Mouse (Mus musculus) neural tube, embryonic 14.5 days (tissue): Measurements from ENCODE around the gene Amotl1. TPM values are rescaled to one million over a fixed set of nuclear protein-coding genes. Genes with fewer than 3 reads are reported as not detected.

Source experiments
- ATAC-seq: fragments of 200-750 bp; cut with Nextera tagmentation; 2 replicates; pipeline ENCODE4 v1.8.0; 2017; ENCODE audit warnings: low read depth, mild to moderate bottlenecking, moderate TSS enrichment, moderate library complexity
- H3K27ac ChIP-seq: fragments of 300-500 bp; sonication (generic); 2 replicates; pipeline ENCODE4 v1.5.1; 2014; ENCODE audit warnings: low read depth, mild to moderate bottlenecking, control low read depth, low read length, moderate library complexity, mixed read lengths
- H3K27me3 ChIP-seq: fragments of 300-500 bp; sonication (generic); 2 replicates; pipeline ENCODE4 v1.6.1; 2014; ENCODE audit warnings: low read length; ENCODE audit not compliant: control insufficient read depth, insufficient read depth
- H3K36me3 ChIP-seq: fragments of 300-500 bp; sonication (generic); 2 replicates; pipeline ENCODE4 v1.6.1; 2014; ENCODE audit warnings: low read length, mixed read lengths; ENCODE audit not compliant: control insufficient read depth, insufficient read depth
- H3K4me1 ChIP-seq: fragments of 300-500 bp; sonication (generic); 2 replicates; pipeline ENCODE4 v1.6.1; 2014; ENCODE audit warnings: low read length; ENCODE audit not compliant: control insufficient read depth, insufficient read depth
- H3K4me2 ChIP-seq: fragments of 300-500 bp; sonication (generic); 2 replicates; pipeline ENCODE4 v1.6.1; 2014; ENCODE audit warnings: mild to moderate bottlenecking, low read depth, low read length, control low read depth
- H3K4me3 ChIP-seq: fragments of 300-500 bp; sonication (generic); 2 replicates; pipeline ENCODE4 v1.5.1; 2014; ENCODE audit warnings: low read depth, low read length, control low read depth, mixed read lengths
- H3K9ac ChIP-seq: fragments of 300-500 bp; sonication (generic); replicated peaks from 2 replicates; pipeline ENCODE4 v1.6.1; 2014; ENCODE audit warnings: low read depth, mild to moderate bottlenecking, control low read depth, low read length, mixed read lengths
- H3K9me3 ChIP-seq: fragments of 300-500 bp; sonication (generic); 2 replicates; pipeline ENCODE4 v1.6.1; 2016; ENCODE audit warnings: low read length; ENCODE audit not compliant: control insufficient read depth
- WGBS: fragments of 180-500 bp; shearing (Covaris S2); extraction: QIAGEN DNeasy Blood & Tissue Kit; methylation state at CpG from one replicate; pipeline ENCODE4 v1.1.7; 2014; 5-methylcytosine and 5-hydroxymethylcytosine counted together
- polyA plus RNA-seq: library from polyadenylated mRNA; unstranded; fragments of >200 nt; fragmentation: Nextera tagmentation; extraction: Ambion mirVana; gene quantifications from 2 replicates; pipeline ENCODE4 v1.2.1, GENCODE M21; 2014

Amotl1 gene
- polyA plus RNA-seq, 1 experiment from 2014 or later = 8.2 TPM

DNA sequence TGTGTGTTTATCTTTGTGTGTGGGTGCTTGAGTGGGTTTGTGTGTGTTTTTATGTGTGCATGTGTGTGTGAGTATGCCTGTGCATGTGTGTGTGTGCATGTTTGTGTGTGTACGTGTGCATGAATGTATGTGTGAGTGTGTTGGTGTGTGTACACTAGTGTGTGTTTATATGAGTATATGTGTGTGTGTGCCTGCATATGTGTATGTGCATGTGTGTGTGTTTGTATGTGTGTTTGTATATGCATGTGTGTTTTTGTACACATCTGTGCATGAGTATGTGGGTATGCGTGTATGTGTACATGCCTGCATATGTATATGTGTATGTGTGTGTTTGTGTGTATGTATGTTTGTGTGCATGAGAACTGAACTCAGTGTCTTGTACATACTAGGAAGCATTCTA, 46.7 kb downstream of the Amotl1 start:
- ATAC-seq = no peak
- Histone ChIP-seq H3K36me3 (0 out of 2 replicates have a peak, but pooled peaks cover 1% of the 10 kb centered on the region), H3K4me3 (no peak overlapping the region), H3K4me2 (no peak overlapping the region), H3K27ac (no peak overlapping the region), H3K27me3 (no peaks in the 10 kb centered on the region), H3K9me3 (no peaks in the 10 kb centered on the region), H3K4me1 (no peaks in the 10 kb centered on the region), H3K9ac (no peak overlapping the region)
- 91% methylated on average over 2 of the region's 2 CpGs for WGBS

DNA sequence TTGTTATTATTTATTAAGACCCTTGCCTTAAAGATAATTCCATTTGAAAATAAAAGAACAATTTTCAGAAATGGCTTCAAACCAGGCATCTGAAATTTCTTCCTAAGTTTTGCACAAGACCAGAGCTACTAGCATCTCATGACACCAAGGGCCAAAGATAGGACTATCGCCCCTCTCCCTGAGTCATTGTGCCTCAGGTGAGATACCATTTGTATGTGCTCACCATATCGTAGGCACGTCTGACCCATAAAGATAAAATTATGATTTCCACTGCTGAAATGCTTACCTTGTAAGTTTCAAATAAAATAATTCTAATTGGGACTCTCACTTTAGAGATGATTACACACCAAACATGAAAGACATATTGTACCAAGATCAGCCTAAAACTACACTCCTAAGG, 47.4 kb downstream of the Amotl1 start:
- no peak for ATAC-seq
- WGBS = 91% methylated on average over 3 of the region's 3 CpGs

DNA sequence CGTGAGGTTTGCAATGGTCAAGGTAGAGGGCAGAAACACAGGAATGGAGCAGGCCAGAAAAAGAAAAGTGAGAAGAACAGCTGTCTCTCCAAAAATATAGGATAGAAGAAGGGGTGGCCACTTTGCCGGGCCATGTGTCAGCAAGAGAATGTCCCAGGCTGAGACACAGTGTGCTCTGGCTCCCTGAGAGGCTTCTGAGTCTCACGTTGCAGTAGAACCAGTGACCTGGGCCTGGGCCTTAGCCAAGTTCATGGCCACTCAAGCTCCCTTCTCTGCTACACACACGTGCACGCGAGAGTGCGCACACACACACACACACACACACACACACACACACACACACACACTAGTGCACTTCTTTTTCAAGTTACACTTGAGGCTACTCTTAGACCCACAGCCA, 48.0 kb downstream of the Amotl1 start:
- no peak overlapping the region for H3K4me3 ChIP-seq
- no peaks in the 10 kb centered on the region for H3K27me3 ChIP-seq
- WGBS = 93% methylated on average over 7 of the region's 7 CpGs
- H3K36me3 ChIP-seq = peaks cover 8% of the 10 kb centered on the region
- no peak overlapping the region for H3K9ac ChIP-seq
- ATAC-seq = no peak
- no peak overlapping the region for H3K4me2 ChIP-seq
- H3K9me3 ChIP-seq = no peaks in the 10 kb centered on the region
- no peak overlapping the region for H3K27ac ChIP-seq
- no peaks in the 10 kb centered on the region for H3K4me1 ChIP-seq

More for the DNA sequence above, 47.4 kb downstream of the Amotl1 start:
- Histone ChIP-seq H3K4me3 (no peak overlapping the region), H3K4me2 (no peak overlapping the region), H3K4me1 (no peaks in the 10 kb centered on the region), H3K36me3 (peaks cover 8% of the 10 kb centered on the region), H3K27me3 (no peaks in the 10 kb centered on the region), H3K27ac (no peak overlapping the region), H3K9ac (no peak overlapping the region), H3K9me3 (no peaks in the 10 kb centered on the region)

DNA sequence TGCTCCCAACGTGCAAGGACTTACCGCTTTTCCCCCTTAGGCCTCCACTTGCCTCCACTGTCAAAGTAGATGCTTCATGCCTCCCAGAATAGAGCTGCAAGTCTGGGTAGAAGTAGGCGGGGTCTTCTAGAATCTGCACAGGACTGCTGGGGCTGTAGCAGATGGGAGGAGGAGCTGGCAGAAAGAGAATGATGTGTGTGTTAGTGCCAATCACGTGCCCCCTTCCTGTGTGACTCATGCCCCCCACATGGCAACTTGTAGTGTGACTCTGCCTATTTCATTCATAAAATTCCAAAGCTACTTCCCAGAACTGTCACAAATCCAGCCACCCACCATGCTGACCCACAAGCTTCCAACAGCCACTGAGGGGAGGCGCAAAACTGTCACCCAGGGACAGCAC, 48.4 kb downstream of the Amotl1 start:
- 89% methylated on average over 5 of the region's 5 CpGs for whole genome bisulfite sequencing
- H3K9ac ChIP-seq = no peak overlapping the region

DNA sequence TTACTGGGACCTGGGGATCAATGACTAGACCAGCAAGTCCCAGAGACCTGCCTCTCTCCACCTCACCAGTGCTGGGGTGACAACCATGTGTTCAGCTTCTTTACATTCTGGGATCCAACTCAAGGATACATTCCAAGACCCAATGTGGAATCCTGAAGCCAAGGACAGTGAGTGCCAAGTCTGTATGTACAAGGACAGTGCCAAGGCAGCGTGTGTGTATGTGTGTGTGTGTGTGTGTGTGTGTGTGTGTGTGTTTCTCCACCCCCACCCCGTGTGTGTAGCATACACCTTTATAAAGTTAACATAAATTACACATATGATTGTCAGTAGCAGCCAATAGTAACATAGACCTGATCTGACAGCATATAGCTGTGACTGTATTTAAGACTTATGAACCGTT, 49.0 kb downstream of the Amotl1 start:
- H3K27me3 ChIP-seq = no peaks in the 10 kb centered on the region
- no peak for ATAC-seq
- no peak overlapping the region for H3K4me3 ChIP-seq
- no peak overlapping the region for H3K27ac ChIP-seq
- no peaks in the 10 kb centered on the region for H3K9me3 ChIP-seq
- 91% methylated on average over 3 of the region's 3 CpGs for WGBS
- H3K4me1 ChIP-seq = no peaks in the 10 kb centered on the region
- H3K9ac ChIP-seq = no peak overlapping the region
- no peak overlapping the region for H3K4me2 ChIP-seq
- H3K36me3 ChIP-seq = peaks cover 8% of the 10 kb centered on the region

More for the DNA sequence above, 48.4 kb downstream of the Amotl1 start:
- Histone ChIP-seq H3K27ac (no peak overlapping the region), H3K9me3 (no peaks in the 10 kb centered on the region), H3K4me2 (no peak overlapping the region), H3K36me3 (peaks cover 8% of the 10 kb centered on the region), H3K4me1 (no peaks in the 10 kb centered on the region), H3K4me3 (no peak overlapping the region), H3K27me3 (no peaks in the 10 kb centered on the region)
- no peak for ATAC-seq

DNA sequence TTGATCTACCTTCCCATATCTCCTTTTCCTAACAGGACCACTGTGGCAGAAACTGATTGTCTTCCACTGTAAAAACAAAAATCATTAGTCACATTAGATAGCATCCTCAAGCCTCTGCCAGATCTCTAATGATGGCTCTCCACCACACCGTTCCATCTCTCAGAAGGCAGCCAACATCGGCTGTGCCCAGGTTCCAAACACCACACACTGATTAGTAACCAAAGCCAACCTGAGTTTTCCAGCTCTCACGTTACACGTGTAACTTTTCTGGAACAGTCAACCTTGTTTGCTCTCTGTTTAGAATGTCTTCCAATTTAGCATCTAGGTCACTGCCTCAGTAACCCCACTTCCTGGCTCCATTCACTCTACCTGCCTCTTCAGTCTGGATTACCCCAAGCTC, 51.0 kb downstream of the Amotl1 start:
- H3K4me2 ChIP-seq = no peak overlapping the region
- no peak overlapping the region for H3K27ac ChIP-seq
- no peaks in the 10 kb centered on the region for H3K9me3 ChIP-seq
- H3K36me3 ChIP-seq = peaks cover 8% of the 10 kb centered on the region
- no peaks in the 10 kb centered on the region for H3K27me3 ChIP-seq
- no peaks in the 10 kb centered on the region for H3K4me1 ChIP-seq
- no peak overlapping the region for H3K9ac ChIP-seq
- ATAC-seq = no peak
- no peak overlapping the region for H3K4me3 ChIP-seq
- WGBS = 96% methylated on average over 4 of the region's 4 CpGs

DNA sequence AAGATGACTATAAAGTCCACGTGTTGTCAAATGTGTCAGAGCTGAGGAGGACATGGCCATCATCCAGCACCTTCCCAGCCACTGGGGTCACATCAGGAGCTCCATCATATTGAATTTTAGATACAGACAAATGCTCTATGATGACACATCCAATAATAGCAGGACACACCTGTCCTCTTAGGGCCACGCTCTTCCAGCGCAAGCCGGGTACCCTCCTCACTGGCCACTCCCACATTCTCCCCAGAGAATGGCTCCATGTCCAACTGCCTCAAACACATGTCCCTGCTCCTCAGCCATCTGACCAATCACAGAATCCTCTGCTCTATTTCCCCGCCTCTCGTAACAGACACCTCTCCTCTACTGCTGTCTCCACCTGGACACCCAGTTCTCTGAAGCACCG, 54.2 kb downstream of the Amotl1 start:
- Histone ChIP-seq H3K27ac (no peak overlapping the region), H3K27me3 (no peaks in the 10 kb centered on the region), H3K4me3 (no peak overlapping the region), H3K9me3 (no peaks in the 10 kb centered on the region), H3K36me3 (peaks cover 8% of the 10 kb centered on the region), H3K4me1 (no peaks in the 10 kb centered on the region), H3K4me2 (no peak overlapping the region), H3K9ac (no peak overlapping the region)
- WGBS = 97% methylated on average over 7 of the region's 7 CpGs
- no peak for ATAC-seq

DNA sequence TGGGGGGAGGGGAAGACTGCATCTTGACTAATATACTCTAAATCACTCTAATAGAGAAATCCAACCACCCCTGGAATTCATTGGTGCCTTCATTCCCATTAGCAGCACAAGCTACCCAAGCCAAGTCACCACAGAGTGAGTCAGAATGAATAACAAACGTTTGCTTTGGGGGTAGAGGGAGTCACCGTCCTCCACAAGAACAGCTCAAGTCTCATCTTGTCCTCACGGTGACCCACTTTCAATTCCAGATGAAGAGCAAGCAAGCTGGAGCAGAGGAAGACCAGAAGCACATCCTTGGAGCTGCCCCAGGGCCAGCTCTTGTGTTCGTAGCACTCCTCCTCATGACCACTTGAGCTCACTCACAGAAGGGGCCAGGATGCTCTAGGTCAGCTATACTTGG, 56.2 kb downstream of the Amotl1 start:
- Histone ChIP-seq H3K27ac (no peak overlapping the region), H3K9ac (no peak overlapping the region), H3K27me3 (no peaks in the 10 kb centered on the region), H3K36me3 (peaks cover 8% of the 10 kb centered on the region), H3K4me2 (no peak overlapping the region), H3K9me3 (no peaks in the 10 kb centered on the region), H3K4me3 (no peak overlapping the region), H3K4me1 (no peaks in the 10 kb centered on the region)
- 80% methylated on average over 4 of the region's 4 CpGs for WGBS
- ATAC-seq = no peak

DNA sequence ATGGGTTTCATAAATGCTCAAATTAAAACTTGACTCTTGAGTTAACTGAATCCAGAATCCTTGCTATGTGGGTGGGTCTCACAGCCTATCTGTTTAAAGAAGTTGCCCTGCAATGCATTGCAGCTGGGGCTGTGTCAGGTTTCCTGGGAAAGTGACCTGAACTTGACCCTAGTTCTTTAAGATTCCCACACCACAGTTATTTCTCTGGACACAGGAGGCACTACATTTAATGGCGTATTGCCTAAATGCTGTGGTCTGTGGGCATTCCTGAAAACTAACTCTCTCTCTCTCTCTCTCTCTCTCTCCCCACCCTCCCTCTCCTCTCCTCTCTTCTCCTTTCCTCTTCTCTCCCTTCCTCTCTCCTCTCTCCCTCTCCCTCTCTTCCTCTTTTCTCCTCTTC, 59.2 kb downstream of the Amotl1 start:
- Histone ChIP-seq H3K27ac (no peak overlapping the region), H3K9ac (no peak overlapping the region), H3K27me3 (no peaks in the 10 kb centered on the region), H3K4me2 (no peak overlapping the region), H3K4me3 (no peak overlapping the region), H3K36me3 (0 out of 2 replicates have a peak, but pooled peaks cover 3% of the 10 kb centered on the region), H3K4me1 (no peaks in the 10 kb centered on the region), H3K9me3 (no peaks in the 10 kb centered on the region)
- WGBS = 12% methylated on average over 1 of the region's 1 CpGs
- ATAC-seq = no peak

DNA sequence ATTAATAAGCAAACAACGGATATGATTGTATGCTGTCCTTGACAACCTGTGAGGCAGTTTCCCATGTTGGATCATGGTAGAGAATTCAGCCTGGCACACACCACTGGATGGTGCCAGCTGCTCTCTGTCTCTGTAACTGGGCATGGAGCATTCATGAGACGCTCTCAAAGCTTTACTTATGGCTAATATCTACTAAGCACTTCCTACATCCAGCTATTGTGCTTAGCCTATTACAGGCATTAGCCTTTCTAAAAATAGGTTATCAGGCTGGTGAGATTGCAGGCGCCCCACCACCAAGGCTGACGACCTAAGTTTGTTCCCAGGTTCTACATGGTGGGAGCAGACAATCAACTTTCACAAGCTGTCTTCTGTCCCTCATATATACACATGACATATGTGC, 65.9 kb downstream of the Amotl1 start:
- Histone ChIP-seq H3K27ac (no peak overlapping the region), H3K4me3 (no peak overlapping the region), H3K27me3 (no peaks in the 10 kb centered on the region), H3K9ac (no peak overlapping the region), H3K4me1 (no peaks in the 10 kb centered on the region), H3K36me3 (0 out of 2 replicates have a peak, but pooled peaks cover 3% of the 10 kb centered on the region), H3K4me2 (no peak overlapping the region), H3K9me3 (no peaks in the 10 kb centered on the region)
- 97% methylated on average over 4 of the region's 4 CpGs for WGBS
- no peak for ATAC-seq
